Mouse (Mus musculus): ENCODE results near the gene Zfp354c. TPM values are rescaled to one million over a fixed set of nuclear protein-coding genes. Genes with fewer than 3 reads are reported as not detected.

Zfp354c gene
- total and polyA plus RNA-seq, 3 experiments: 4.2 to 4.5 TPM; not detected in 1

GRCm38 (mm10) chr11:50771006-50771405, 56.5 kb downstream of the Zfp354c start:
- Histone ChIP-seq H3K79me2 (ENCODE audit: control insufficient read depth, insufficient read depth, low read length, poor library complexity) (no peaks in the 10 kb centered on the region), H3K4me3 (ENCODE audit: control insufficient read depth in 1 of 2, insufficient read depth in 1 of 2, low read depth in 2 of 2, low read length in 2 of 2) (no peak overlapping the region), H3K27ac (ENCODE audit: control insufficient read depth, low read depth, low read length) (no peak overlapping the region), H3K9ac (ENCODE audit: control insufficient read depth, low read depth, low read length, poor library complexity, severe bottlenecking) (no peak overlapping the region), H3K36me3 (ENCODE audit: control insufficient read depth in 1 of 2, insufficient read depth in 2 of 2, low read length in 2 of 2) (no peaks in the 10 kb centered on the region), H3K4me1 (ENCODE audit: control insufficient read depth in 1 of 2, insufficient read depth in 2 of 2, low read length in 2 of 2) (no peaks in the 10 kb centered on the region), H3K9me3 (replicated peaks; ENCODE audit: insufficient read depth, low read length) (no peaks in the 10 kb centered on the region), H3K27me3 (ENCODE audit: control insufficient read depth in 1 of 2, insufficient read depth in 2 of 2, low read length in 2 of 2) (no peaks in the 10 kb centered on the region)
- no peak for TF ChIP-seq MYB (IDR thresholded peaks at IDR 0.05; ENCODE audit: low read depth, low read length)
- TF ChIP-seq SMC3 (IDR thresholded peaks at IDR 0.05; ENCODE audit: low read depth, low read length): no peak
- TF ChIP-seq RAD21 (IDR thresholded peaks at IDR 0.05; ENCODE audit: low read depth, low read length): no peak
- TF ChIP-seq CTCF (IDR thresholded peaks at IDR 0.05 in 2 of 3, conservative IDR thresholded peaks at IDR 0.05 in 1 of 3; ENCODE audit: control insufficient read depth in 1 of 3, insufficient read depth in 1 of 3, low read depth in 2 of 3, low read length in 3 of 3, poor library complexity in 1 of 3, severe bottlenecking in 1 of 3): no peak
- no peak for TF ChIP-seq CHD2 (IDR thresholded peaks at IDR 0.05; ENCODE audit: low read length)
- TF ChIP-seq USF1 (IDR thresholded peaks at IDR 0.05; ENCODE audit: low read depth, low read length): no peak
- no peak for TF ChIP-seq RCOR1 (IDR thresholded peaks at IDR 0.05; ENCODE audit: low read depth, low read length)
- no peak for TF ChIP-seq GABPA (IDR thresholded peaks at IDR 0.05; ENCODE audit: low read depth, low read length)
- DNase-seq (ENCODE audit: low read depth, low spot score): no peak

- Histone ChIP-seq H3K9ac (ENCODE audit: control insufficient read depth, low read depth, low read length, poor library complexity, severe bottlenecking) (no peak overlapping the region), H3K9me3 (replicated peaks; ENCODE audit: insufficient read depth, low read length) (no peaks in the 10 kb centered on the region), H3K27me3 (ENCODE audit: control insufficient read depth in 1 of 2, insufficient read depth in 2 of 2, low read length in 2 of 2) (no peaks in the 10 kb centered on the region), H3K79me2 (ENCODE audit: control insufficient read depth, insufficient read depth, low read length, poor library complexity) (no peaks in the 10 kb centered on the region), H3K4me1 (ENCODE audit: control insufficient read depth in 1 of 2, insufficient read depth in 2 of 2, low read length in 2 of 2) (no peaks in the 10 kb centered on the region), H3K36me3 (ENCODE audit: control insufficient read depth in 1 of 2, insufficient read depth in 2 of 2, low read length in 2 of 2) (no peaks in the 10 kb centered on the region), H3K27ac (ENCODE audit: control insufficient read depth, low read depth, low read length) (no peak overlapping the region), H3K4me3 (ENCODE audit: control insufficient read depth in 1 of 2, insufficient read depth in 1 of 2, low read depth in 2 of 2, low read length in 2 of 2) (no peak overlapping the region)
- peak; percentile 88 for DNase-seq (ENCODE audit: low read depth, low spot score)
- TF ChIP-seq CTCF (IDR thresholded peaks at IDR 0.05 in 2 of 3, conservative IDR thresholded peaks at IDR 0.05 in 1 of 3; ENCODE audit: control insufficient read depth in 1 of 3, insufficient read depth in 1 of 3, low read depth in 2 of 3, low read length in 3 of 3, poor library complexity in 1 of 3, severe bottlenecking in 1 of 3) (peak; percentile 93 to 96 (median 94)), RAD21 (IDR thresholded peaks at IDR 0.05; ENCODE audit: low read depth, low read length) (peak; percentile 89), ZC3H11A (IDR thresholded peaks at IDR 0.05; ENCODE audit: low read depth, low read length) (peak; percentile 64), CHD2 (IDR thresholded peaks at IDR 0.05; ENCODE audit: low read length) (no peak), SMC3 (IDR thresholded peaks at IDR 0.05; ENCODE audit: low read depth, low read length) (peak; percentile 83), MAX (IDR thresholded peaks at IDR 0.05; ENCODE audit: low read length) (no peak)
These were observed 58.4 kb downstream of the Zfp354c start for GRCm38 (mm10) chr11:50768995-50769749.

DNA sequence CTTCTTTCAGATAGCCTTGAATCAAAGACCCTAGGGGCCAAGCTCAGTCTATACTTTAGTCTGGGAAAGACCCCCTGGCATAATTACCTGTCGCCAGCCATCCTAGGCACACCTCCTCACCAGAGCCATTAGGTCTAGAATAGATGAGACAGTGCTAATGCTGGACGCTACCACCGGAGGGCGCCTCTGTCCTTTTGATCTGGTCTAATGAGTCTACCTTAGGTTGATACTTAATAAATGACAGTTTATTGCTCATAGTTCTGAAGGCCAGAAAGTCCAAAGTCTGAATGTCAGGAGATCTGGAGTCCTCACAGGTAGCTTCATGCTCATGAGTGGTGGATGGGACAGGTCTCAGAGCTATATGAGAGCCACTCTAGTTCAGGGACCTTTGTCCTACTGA, 60.5 kb downstream of the Zfp354c start:
- Histone ChIP-seq H3K4me3 (ENCODE audit: control insufficient read depth in 1 of 2, insufficient read depth in 1 of 2, low read depth in 2 of 2, low read length in 2 of 2) (no peak overlapping the region), H3K27me3 (ENCODE audit: control insufficient read depth in 1 of 2, insufficient read depth in 2 of 2, low read length in 2 of 2) (no peaks in the 10 kb centered on the region), H3K9ac (ENCODE audit: control insufficient read depth, low read depth, low read length, poor library complexity, severe bottlenecking) (no peak overlapping the region), H3K4me1 (ENCODE audit: control insufficient read depth in 1 of 2, insufficient read depth in 2 of 2, low read length in 2 of 2) (no peaks in the 10 kb centered on the region), H3K79me2 (ENCODE audit: control insufficient read depth, insufficient read depth, low read length, poor library complexity) (no peaks in the 10 kb centered on the region), H3K36me3 (ENCODE audit: control insufficient read depth in 1 of 2, insufficient read depth in 2 of 2, low read length in 2 of 2) (no peaks in the 10 kb centered on the region), H3K9me3 (replicated peaks; ENCODE audit: insufficient read depth, low read length) (no peaks in the 10 kb centered on the region), H3K27ac (ENCODE audit: control insufficient read depth, low read depth, low read length) (no peak overlapping the region)
- TF ChIP-seq CTCF (IDR thresholded peaks at IDR 0.05 in 2 of 3, conservative IDR thresholded peaks at IDR 0.05 in 1 of 3; ENCODE audit: control insufficient read depth in 1 of 3, insufficient read depth in 1 of 3, low read depth in 2 of 3, low read length in 3 of 3, poor library complexity in 1 of 3, severe bottlenecking in 1 of 3) (peak; percentile 58 to 75 (median 74)), ZKSCAN1 (IDR thresholded peaks at IDR 0.05; ENCODE audit: low read depth, low read length) (no peak), MAFK (IDR thresholded peaks at IDR 0.05; ENCODE audit: borderline replicate concordance, low read depth, low read length) (no peak), RAD21 (IDR thresholded peaks at IDR 0.05; ENCODE audit: low read depth, low read length) (peak; percentile 68), SMC3 (IDR thresholded peaks at IDR 0.05; ENCODE audit: low read depth, low read length) (peak; percentile 68), ZC3H11A (IDR thresholded peaks at IDR 0.05; ENCODE audit: low read depth, low read length) (peak; percentile 44)
- peak; percentile 56 for DNase-seq (ENCODE audit: low read depth, low spot score)

All from MEL (cell line).